In genomic region chr2:8380246-8380645, GRCm38 (mm10) we compare ENCODE assay signal across 7 mouse cellular contexts.
DNase-seq lines count a peak whose midpoint lies in the region; ATAC-seq lines count a peak whose summit lies in the region.

No protein-coding gene starts in this region.

- ATAC-seq in CD4-positive, CD25-positive, alpha-beta regulatory T cell, adult 4 months: no peak

- peak; percentile 47 for DNase-seq in testis, postnatal 10 days (ENCODE audit: low spot score)
- no peak for DNase-seq in testis, postnatal 14 days (ENCODE audit: low spot score)
- DNase-seq in cerebellum, postnatal 14 days: peak; percentile 83 to 84
- peak; percentile 48 to 51 for DNase-seq in frontal cortex, postnatal 14 days (ENCODE audit: low spot score in 2 of 2)
- DNase-seq in left cerebral cortex, adult 11 months (ENCODE audit: low spot score): peak; percentile 76
- peak; percentile 30 for DNase-seq in retina, adult 2 months (ENCODE audit: low read depth, low spot score)
